Mouse (Mus musculus): Measurements from ENCODE around the gene Mob1b.

GRCm38 (mm10) chr5:88727593-88728144, 7.0 kb downstream of the Mob1b start:
- TF ChIP-seq CTCF (IDR thresholded peaks at IDR 0.05; ENCODE audit: low read depth) (no peak), EP300 (IDR thresholded peaks at IDR 0.05; ENCODE audit: low read depth) (no peak)
